Mouse (Mus musculus) heart, adult 9 months (tissue): ENCODE data around the gene Ss18l1.
A peak's percentile ranks its signal among the peaks of the same experiment; 100 is the strongest.

Source experiments
- DNase-seq, 2 experiments: peaks; one replicate each; pipeline ENCODE4 v3.0.0; 2022; ENCODE audit warnings: low spot score in 2 of 2

Gene Ss18l1

GRCm38 (mm10) chr2:180042256-180042857, at the start of gene Ss18l1, which contains the start of gene Psma7:
Ss18l1 (plus strand) TSS chr2:180042509.
Psma7 (minus strand) TSS chr2:180042433.
- DNase-seq = peak; percentile 81 to 88

- no peak for DNase-seq
Measured at GRCm38 (mm10) chr2:179993071-179993470, 49.2 kb upstream of the Ss18l1 start.

- DNase-seq = no peak
Measured at GRCm38 (mm10) chr2:179998431-179998830, 43.9 kb upstream of the Ss18l1 start.

- no peak for DNase-seq
Measured at GRCm38 (mm10) chr2:180001635-180002034, 40.7 kb upstream of the Ss18l1 start.

DNA sequence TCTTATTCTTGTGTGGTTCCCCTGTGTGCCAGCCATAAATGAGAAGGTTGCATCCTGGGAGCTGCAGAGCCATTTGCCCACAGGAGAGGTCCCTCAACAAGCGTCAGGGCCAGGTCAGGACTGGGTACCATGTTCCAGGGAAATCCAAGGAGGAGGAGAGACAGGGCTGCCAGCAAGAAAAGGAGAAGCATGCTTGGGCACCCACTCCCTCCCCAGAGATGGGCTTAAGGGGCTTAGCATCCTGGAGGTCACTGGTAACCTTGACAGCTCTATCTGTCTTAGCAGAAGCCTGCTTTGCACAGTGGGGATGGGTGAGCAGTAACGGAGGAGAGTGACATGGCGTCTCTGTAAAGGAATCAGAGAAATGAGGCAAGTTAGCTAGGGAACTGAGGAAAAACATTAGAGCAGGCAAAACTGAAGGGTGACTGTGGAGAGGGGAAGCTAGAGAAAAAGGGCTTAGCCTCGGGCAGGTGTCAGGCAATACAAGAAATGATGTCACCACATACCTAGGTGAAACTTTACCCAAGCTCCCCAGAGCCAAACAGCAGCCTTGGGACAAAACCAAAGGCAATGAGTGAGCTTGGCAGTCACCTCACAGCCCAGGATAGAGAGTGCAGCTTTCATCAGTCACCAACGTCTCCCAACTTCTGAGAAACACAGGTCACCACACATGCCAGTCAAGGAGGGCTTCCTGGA, 36.5 kb upstream of the Ss18l1 start:
- no peak for DNase-seq

DNA sequence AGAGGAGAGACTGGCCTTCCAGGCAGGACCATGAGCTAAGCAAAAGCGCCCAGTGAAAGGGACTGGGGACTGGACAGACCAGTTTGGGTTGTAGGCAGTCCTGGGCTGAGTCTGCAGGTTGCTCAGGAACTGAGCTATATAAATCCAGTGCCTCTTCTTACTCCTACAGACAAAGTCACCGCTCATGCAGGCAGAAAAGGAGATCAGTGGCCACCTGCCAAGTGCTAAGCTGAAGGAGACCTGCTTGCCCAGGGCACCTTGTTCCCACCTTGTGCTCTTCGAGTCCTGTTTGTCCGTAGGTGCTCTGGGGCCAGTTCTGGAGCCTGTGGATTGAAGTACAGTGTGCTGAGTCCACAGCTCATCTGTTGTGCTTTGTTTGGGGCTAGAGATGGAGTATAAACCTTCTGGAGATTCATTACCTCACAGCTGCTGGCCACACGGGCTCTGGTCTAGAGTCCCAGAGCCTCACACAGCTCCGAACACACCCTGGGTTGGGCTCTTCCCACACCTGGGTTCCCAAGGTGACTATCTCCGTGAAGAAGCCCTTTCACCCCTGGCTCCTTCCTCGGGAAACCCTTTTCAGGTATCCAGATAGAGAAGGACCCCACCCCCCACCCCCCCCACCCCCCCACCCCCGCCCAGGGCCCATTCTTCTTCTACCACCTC, 35.8 kb upstream of the Ss18l1 start:
- DNase-seq = no peak

GRCm38 (mm10) chr2:180010686-180011085, 31.6 kb upstream of the Ss18l1 start:
- no peak for DNase-seq

DNA sequence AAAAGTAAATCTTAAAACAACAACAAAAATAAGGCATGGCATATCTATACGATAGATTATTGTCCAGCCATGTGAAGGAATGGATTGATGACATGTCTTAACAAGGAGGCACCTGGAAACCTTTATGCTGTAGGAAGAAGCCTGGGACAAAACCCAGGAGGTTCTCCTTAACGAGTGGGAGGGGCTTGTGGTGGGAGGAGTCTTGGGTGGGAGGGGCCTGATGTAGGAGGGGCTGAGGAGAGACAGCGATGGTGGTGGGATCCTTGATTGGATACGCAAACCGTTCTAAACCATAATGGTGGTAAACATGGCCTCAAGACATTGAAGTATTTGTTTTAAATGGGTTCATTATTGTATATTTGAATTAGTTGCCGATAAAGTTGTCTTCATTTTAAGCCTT, 30.9 kb upstream of the Ss18l1 start:
- no peak for DNase-seq

DNA sequence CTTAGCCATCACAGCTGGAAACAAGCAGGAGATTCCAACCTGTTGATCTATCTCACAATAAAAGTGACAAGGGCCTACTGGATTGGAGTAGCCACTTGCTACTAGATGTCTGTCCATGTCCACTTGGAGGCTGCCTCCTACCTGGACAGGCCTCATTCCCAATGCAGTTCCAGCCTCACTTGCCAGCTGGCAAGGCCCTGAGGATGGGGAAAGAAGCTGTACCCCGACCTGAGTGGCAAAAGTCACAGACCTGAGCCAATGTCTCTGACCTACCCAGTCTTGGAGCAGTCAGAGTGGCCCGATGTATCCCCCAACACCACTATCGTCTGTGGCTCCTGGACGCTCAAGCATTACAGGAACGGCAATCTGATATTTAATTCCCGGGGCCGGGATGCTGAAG, 28.6 kb upstream of the Ss18l1 start:
- no peak for DNase-seq

DNA sequence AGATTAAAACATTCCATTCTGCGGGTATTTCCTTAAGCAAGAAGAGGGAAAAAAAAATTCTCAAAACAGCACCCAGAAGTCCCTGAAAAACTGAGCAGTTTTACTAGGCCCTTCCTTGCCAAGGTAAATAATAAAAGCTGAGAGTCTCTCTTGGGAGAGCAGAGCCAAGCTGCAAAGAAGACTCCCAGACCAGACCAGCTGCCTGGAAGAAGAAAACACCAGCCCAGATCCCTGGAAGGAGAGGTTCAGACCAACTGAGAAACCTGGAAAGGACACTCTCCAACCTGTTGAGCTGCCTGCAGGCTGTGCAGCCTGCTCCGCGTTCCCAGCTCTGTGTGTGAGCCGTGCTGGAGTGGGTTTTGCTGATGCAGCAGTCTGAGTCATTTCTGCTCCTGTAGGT, 24.7 kb upstream of the Ss18l1 start:
- DNase-seq = no peak

GRCm38 (mm10) chr2:180018573-180018972, 23.7 kb upstream of the Ss18l1 start:
- no peak for DNase-seq

DNA sequence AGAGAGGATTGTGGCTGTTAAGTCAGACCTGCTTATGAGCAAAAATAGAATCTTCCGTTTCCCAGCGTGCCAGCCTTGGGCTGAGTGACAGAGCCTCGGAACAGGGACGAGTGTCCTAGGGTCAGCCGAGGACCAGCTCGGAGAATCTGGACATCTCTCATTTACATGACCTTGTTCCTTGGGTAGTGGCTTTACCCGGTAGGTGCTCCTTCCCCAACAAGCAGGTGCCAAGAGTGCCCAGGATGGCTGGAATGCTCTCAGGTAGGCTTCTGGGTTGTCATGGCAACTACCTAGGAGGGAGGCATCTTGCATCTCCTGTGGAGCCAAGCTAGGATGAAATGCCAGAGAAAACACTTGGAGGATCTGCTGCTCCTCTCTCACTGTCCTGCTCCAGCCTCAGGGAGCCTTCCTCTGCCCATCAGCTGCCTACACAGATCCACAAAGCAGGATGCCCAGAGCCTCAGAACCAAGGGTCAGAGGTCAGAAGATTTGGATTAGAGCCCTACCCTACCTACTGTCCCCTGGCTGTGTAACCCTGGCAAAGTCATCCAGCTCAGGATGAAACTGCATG, 22.1 kb upstream of the Ss18l1 start:
- DNase-seq = no peak

DNA sequence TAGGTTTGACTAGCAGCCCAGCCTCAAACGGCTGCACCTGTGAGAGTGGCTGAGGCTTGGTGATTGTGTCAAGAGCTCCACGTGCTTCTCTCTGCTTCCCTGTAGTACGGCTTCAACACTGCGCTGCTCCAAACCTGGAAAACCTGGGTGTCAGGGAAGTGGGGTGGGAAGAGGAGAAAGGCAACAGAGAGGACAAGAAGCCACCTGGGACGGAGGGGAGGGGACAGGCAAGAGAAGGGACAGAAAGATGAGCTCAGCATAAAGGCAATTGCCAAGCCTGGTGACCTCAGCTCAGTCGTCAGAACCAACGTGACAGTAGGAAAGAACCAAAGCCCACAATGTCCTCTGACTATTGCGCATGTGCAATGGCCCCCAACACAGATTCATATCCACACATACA, 21.4 kb upstream of the Ss18l1 start:
- no peak for DNase-seq

DNA sequence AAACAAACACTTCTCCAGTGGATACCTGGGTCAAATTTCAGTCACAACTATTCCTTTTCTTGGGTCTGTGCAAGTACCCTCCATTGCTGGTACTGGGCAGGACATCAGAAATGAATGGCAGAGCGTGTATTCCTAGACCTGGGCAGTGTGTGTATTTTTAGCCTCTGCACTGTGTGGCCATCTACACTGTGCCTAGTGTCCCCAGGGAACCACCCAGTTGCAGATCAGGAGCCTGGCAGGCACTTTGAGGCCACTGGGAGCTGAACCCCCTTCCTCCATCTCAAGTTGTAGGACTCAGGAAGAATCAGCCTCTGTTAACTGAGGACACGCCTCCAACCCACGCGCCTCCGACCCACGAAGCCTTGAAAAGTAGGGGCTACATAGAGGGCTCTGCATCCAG, 19.6 kb upstream of the Ss18l1 start:
- no peak for DNase-seq

DNA sequence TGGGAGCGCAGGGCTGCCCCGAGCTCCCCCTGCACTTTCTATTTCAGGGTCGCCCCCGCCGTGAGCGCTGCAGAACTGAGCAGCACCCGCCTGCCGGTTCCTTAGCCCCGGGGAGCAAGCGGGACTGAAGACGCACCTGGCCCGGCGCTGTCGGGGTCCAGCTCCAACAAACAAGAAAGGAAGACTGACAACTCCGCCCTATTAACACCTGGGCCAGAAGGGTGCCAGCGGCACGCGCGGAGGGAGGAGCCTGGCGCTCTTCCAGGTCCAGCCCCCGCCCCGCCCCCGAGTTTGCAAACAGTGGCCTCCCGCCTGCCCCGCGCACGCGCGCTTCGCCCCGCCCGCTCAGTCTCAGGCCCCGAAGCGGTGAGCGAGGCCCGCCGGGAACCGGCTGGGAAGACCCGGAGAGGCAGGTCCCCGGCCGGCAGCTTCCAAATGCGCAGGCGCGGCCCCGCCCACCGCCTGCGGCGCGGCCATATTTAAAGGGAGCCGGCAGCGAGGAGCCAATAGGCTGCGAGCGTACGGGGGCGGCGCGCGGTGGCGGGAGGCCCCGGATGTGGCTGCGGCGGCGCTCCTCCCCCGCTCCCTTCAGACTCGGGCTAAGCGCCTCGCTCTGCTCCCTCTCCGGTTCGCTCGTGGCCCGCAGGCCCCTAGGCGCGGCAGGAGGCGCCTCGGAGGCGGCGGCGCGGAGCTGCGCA, 17.8 kb upstream of the Ss18l1 start, which contains the start of gene Lsm14b:
Lsm14b (plus strand) TSS at position 587 of the 698 bp plus-strand sequence.
- peak; percentile 99 for DNase-seq

GRCm38 (mm10) chr2:180025135-180025860, 17.0 kb upstream of the Ss18l1 start:
- DNase-seq = no peak

DNA sequence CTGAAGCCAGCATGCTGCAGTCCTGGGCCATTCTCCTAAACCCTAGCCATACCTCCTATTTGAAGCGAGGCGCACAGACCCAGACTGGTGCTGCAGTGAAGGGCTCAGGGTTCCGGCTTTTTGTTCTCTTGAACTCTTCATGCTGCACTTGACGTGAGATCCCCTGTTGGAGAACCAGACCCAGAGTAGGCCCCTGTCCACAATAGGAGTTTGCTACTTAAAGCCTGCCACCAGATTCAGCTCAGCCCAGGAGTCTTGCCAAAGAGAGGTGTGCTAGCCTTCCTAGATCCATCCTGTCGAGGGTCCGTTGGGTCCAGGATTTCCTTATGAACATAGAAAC, 16.5 kb upstream of the Ss18l1 start:
- DNase-seq = no peak

DNA sequence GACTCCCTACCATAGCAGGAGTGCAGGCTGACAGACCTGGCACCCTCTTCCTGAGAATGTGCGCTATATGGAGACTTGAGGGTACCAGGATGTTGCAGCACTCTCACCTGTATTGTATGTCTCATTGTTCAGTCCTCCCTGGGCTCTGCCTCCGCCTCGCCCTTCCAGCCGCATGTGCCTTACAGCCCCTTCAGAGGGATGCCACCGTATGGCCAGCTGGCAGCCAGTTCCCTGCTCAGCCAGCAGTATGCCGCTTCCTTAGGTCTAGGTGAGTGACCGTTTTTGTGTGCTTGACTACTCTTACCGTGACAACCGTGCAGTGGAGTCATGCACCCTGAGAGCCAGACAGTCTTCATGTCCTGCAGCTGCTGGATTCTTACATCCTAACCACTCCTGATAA, 14.5 kb upstream of the Ss18l1 start:
- DNase-seq = no peak

DNA sequence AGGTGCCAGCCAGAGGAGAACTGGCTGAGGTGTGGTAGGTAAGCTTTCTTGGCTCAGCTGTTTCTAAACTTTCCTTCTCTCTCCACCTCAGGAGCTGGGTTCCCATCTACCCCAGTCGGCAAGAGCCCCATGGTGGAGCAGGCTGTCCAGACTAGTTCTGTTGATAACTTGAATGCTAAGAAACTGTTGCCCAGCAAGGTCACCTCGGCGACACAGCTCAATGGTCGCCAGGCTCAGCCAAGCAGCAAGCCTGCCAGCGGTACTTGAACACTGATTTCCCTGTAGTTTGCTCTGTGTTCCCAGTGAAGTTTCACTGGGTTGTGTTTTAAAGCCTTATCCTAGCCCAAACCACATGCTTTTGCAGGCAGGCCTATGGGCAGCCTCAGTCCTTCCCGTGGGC, 11.0 kb upstream of the Ss18l1 start:
- no peak for DNase-seq

- DNase-seq = no peak
Measured at GRCm38 (mm10) chr2:180032925-180033324, 9.4 kb upstream of the Ss18l1 start.

- no peak for DNase-seq
Measured at GRCm38 (mm10) chr2:180033956-180034355, 8.4 kb upstream of the Ss18l1 start.

GRCm38 (mm10) chr2:180034753-180035152, 7.6 kb upstream of the Ss18l1 start:
- DNase-seq = no peak
